Mouse (Mus musculus) heart, postnatal 0 days (tissue): ENCODE measurements around the gene Litaf.

Source experiments
- CTCF ChIP-seq: IDR thresholded peaks from 2 replicates; pipeline ENCODE4 v1.5.1; 2016; ENCODE audit warnings: antibody characterized with exemption, control low read depth, low read depth
- EP300 ChIP-seq: IDR thresholded peaks from 2 replicates; pipeline ENCODE4 v1.6.1; 2016; ENCODE audit warnings: antibody characterized with exemption, low read depth

DNA sequence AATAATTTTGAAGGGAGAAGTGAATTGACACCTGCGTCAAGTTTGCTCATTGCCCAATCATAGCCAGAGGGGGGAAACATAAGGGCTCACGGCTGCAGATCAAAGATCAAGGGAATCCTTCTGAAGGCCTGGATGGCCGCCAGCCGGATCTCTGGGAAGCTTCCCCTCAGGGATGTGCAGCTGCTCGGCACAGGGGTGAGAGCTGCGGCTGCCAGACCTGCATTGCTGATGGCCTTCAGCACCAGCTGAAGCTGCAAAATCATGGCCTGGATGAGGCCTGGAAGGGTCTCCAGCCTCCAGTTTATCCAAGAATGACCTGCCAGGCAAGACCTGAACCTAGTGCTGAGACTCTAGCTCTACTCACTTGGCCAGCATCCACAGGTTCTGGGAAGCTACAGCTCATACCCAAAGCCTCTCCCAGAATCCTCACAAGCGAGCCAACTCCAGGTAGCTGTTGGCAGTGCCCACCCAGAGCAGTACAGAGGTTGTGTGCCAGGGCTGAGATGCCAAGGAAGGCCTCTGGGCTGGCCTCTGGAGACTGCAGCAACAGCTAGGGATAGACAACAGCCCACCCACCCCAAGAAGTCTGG is 140.3 kb downstream of the Litaf start:
- TF ChIP-seq EP300: no peak
- no peak for TF ChIP-seq CTCF
